Mouse (Mus musculus) layer of hippocampus, postnatal 36 days (tissue): ENCODE results near the gene Olfr921. TPM values are rescaled to one million over a fixed set of nuclear protein-coding genes. Genes with fewer than 3 reads are reported as not detected.

ENCODE experiments used
- DNase-seq, 2 experiments: peaks; one replicate each; pipeline ENCODE4 v3.0.0; 2022
- total RNA-seq, 2 experiments: library from RNA; stranded (reverse); gene quantifications; 2 replicates each; pipeline ENCODE4 v1.2.3; 2021

The Olfr921 gene
- not detected for total RNA-seq

DNA sequence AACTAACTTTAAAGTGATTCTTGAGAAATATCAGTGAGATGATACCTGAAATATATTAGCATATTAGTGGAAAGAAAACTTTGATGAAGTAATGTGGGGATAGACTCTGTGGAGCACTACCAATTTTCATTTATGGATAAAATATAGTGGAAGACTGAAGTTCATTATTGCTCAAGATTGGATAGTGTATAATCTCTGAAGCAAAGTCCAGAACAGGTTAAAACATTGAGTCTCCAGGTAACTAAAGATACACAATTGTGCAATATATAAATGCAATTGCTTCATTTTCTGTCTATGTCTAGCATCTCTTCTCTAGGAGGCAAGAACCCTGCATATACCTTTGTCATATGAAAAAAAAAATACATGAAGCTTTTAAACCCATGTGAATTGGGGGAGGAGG, at the start of gene Olfr921:
Gene Olfr921 (plus strand): TSS at position 301 of the 400 bp plus-strand sequence.
- no peak for DNase-seq

DNA sequence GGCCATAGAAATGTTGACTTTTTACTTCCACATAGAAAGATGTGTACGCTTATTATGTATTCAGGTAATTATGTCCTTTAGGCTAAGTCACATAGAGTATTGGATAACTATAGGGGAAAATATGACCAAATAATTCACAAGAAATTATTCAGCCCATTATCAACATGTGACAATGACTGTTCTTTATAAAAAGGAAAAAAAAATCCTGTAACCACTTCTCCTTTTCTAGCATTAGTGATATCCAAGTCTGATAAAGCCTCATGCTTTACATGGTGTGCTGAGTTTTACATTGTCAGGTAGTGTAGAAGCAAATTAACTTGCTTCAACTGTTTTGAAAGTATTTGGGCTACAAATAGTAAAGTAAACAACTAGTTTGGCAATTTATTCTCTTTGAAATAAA, 48.8 kb upstream of the Olfr921 start:
- DNase-seq, result no peak

GRCm38 (mm10) chr9:38728218-38728617, 44.6 kb upstream of the Olfr921 start:
- DNase-seq, result no peak

GRCm38 (mm10) chr9:38741408-38741807, 31.5 kb upstream of the Olfr921 start:
- no peak for DNase-seq

- DNase-seq, result no peak
Observed at GRCm38 (mm10) chr9:38744619-38745315, 28.1 kb upstream of the Olfr921 start.

DNA sequence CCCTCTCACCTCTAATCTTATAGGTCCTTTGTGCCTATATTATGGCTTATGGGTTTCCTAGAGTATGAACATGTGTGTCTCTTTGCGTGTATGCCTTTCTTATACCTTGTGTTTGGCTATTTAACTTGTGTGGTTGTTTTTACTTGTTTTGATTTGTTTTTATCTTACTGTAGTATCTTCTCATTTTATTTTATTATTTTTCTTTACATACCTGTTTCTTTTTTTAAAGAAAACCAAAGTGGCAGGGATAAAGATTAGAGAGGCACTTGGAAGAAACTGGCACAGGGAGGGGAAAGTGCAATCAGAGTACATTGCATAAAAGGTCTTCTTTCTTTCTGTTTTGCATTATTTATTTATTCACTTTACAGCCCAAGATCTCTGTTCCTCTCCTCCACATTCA, 20.9 kb upstream of the Olfr921 start, which contains the start of gene Olfr920:
Gene Olfr920 (plus strand): TSS at position 301 of the 400 bp plus-strand sequence.
- DNase-seq, result no peak

GRCm38 (mm10) chr9:38792689-38793088, 19.8 kb downstream of the Olfr921 start:
- DNase-seq, result no peak

DNA sequence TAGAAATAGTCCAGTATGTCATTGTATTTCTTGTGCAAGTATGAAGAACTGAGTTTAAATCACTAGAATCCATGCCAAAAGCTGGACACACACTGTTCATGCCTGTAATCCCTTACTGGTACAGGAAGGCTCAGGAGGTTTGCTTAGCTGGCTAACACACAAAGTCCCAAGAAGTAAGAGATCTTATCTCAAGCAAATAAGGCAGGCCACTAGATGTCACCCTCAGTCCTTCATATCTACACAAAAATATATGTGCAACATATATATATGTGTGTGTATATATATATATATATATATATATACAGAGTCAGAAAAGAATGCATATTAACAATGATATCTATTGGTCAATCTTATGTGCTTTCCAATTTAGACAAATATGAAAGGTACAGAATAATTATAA, 32.8 kb downstream of the Olfr921 start:
- DNase-seq, result no peak

DNA sequence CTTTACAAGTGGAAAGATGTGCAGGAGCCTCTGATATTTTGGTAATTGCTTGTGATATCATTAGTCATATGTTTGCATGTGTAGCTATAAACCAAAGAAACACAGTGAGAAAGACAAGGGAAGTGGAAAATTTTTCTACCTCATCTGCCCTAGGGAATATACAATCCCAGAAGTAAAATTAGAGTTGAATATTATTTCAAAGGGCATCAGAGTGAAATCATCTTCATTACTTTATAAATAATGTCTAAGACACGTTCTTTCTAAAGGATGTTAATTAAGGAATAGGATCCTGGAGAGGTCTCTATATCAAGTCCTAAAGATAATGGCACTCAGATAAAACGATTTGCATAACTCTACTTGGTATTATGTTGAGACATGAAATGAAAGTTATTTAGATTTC, 41.4 kb downstream of the Olfr921 start, which contains the start of gene Olfr922:
Gene Olfr922 (plus strand): TSS at position 301 of the 400 bp plus-strand sequence.
- DNase-seq, result no peak

DNA sequence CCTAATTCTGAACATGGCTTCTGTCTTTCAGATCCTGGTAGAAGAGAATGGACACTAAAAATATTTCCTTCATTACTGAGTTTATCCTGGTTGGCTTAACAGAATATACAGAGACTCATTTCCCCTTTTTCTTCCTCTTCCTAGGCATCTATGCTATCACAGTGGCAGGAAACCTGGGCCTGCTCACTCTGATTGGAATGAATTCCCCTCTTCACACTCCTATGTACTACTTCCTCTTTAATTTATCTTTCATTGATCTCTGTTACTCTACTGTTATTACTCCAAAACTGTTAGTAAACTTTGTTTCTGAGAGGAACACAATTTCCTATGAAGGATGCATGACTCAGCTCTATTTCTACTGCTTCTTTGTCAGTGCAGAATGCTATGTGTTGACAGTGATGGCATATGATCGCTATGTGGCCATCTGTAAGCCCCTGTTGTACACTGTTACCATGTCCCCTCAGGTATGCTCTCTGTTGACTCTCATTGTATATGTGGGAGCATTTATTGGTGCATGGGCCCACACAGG, 42.7 kb downstream of the Olfr921 start:
- DNase-seq, result no peak

DNA sequence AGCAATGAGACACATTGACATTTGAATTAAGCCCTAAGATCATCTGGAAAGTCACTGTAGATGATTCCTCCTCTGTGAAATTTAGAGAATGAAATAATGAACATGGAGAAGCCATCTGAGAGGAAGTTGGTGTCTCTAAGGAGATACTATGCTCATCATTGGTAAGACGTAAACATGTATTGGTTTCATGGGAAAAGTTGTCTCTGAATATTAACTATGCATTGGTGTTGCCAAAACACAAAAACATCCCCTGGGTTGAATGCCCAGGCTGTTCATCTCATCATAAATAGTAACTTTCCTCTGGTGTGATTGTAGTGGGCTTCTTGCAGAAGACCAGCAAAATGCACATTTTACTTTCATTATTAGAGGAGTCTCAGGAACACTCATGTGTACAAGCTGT, 53.4 kb downstream of the Olfr921 start, which contains the start of gene Olfr923:
Gene Olfr923 (plus strand): TSS at position 301 of the 400 bp plus-strand sequence.
- no peak for DNase-seq

Other genes with a start within 250 kb of the Olfr921 start
- gene Olfr910, start 235.2 kb upstream of the Olfr921 start, total RNA-seq, result not detected
- gene Olfr912, start 192.9 kb upstream of the Olfr921 start, total RNA-seq, result not detected
- gene Olfr913, start 180.3 kb upstream of the Olfr921 start, total RNA-seq, result not detected
- gene Olfr914, start 168.0 kb upstream of the Olfr921 start, total RNA-seq, result not detected
- gene Olfr916, start 113.2 kb upstream of the Olfr921 start, total RNA-seq, result not detected
- not detected for gene Olfr917, start 107.2 kb upstream of the Olfr921 start, total RNA-seq
- not detected for gene Olfr918, start 98.5 kb upstream of the Olfr921 start, total RNA-seq
- gene Olfr919, start 69.4 kb upstream of the Olfr921 start, total RNA-seq, result not detected
- gene Vwa5a, start 54.8 kb upstream of the Olfr921 start, total RNA-seq, result 10 to 100 TPM in 1 of 2 experiments, 1 to 10 TPM in 1; 9.3 to 15.3 TPM
- gene Olfr920, start 20.8 kb upstream of the Olfr921 start, total RNA-seq, result under 1 TPM in 1 of 2 experiments, not detected in 1; 0.07 TPM
- gene Olfr922, start 41.5 kb downstream of the Olfr921 start, total RNA-seq, result not detected
- gene Olfr923, start 53.5 kb downstream of the Olfr921 start, total RNA-seq, result not detected
- not detected for gene Olfr924, start 71.4 kb downstream of the Olfr921 start, total RNA-seq
- gene Olfr26, start 82.0 kb downstream of the Olfr921 start, total RNA-seq, result not detected
- not detected for gene Olfr926, start 104.1 kb downstream of the Olfr921 start, total RNA-seq
- not detected for gene Olfr930, start 156.7 kb downstream of the Olfr921 start, total RNA-seq
- under 1 TPM in 1 of 2 experiments, not detected in 1; 0.13 TPM for gene Olfr933, start 199.2 kb downstream of the Olfr921 start, total RNA-seq
- gene Olfr934, start 215.2 kb downstream of the Olfr921 start, total RNA-seq, result not detected
- gene Olfr935, start 226.6 kb downstream of the Olfr921 start, total RNA-seq, result not detected